Mouse (Mus musculus): ENCODE data around the gene C530008M17Rik.

Gene C530008M17Rik

DNA sequence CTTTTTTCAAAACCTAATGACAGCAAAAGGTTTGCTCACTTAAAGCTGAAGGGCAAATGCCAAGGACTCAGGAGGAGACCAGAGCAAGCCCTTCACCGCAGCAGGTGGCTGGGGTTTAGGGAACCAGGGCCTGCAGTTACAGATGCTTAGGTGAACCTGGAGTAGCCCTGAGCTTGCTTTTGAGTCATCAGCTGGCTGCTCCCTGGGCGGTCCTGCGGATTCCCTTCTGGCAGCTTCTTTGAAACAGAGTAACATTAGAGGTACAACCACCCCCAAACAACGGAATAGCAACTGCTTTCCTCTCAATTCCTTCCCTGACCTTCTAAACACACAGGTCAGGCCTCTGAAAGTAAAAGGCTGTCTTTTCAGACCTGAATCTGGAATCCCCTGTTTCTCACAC is 116.5 kb downstream of the C530008M17Rik start:
- no peak for DNase-seq (ENCODE audit: low spot score in 2 of 2)

DNA sequence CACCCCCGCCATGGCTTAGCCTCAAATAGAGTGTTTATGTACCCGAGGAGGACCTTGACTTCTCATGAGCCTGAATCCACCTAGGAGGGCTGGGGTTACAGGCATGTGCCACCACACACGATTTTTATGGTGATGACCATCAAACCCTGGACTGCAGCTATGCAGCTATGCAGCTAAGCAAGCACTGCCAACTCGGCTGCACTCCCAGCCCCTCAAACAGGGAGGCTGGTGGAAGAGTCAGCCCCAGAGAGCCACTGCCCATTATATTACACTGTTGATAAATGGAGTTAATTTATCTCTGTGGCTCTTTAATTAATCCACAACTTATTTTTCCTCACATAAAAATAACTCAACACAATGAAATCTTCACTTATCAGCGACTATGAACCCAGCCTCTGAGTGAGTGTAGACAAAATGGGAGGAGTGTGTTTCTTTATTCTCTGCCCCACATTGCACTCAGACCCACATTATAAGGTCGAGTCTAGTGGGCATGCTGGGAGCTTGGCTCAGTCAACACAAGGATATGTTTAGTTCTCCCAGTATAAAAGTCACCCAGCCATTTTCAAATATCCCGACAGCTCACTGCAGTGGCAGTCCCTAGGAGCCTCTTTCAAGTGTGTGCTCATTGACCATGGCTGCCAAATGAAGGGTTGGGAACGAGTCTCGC is 117.3 kb downstream of the C530008M17Rik start:
- DNase-seq (ENCODE audit: low spot score in 2 of 2) = no peak

DNA sequence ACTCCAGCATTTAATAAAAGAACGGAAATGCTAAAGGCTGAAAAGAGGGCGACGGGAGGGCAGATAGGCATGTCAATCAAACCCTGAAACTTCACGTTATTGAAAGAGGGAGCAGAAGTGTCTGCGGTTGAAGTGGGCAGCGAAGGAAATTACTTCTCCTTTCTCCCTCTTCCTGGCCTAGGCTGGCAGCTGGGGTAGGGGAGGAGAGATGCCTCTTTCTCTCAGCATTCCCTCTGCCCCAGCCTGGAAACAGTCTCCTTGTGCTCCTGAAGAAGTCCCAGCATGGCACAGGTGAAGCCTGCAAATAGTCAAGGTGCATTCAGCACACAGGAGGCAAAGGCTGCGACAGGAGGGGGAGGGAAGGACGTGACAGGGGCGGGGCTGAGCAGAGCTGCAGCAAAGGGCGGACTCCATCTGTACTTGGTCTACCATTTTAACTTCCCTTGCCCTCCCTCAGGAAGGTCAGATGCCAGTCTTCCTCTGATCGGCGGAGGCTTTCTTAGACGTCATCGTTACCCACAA is 122.8 kb downstream of the C530008M17Rik start:
- DNase-seq (ENCODE audit: low spot score in 2 of 2) = no peak

DNA sequence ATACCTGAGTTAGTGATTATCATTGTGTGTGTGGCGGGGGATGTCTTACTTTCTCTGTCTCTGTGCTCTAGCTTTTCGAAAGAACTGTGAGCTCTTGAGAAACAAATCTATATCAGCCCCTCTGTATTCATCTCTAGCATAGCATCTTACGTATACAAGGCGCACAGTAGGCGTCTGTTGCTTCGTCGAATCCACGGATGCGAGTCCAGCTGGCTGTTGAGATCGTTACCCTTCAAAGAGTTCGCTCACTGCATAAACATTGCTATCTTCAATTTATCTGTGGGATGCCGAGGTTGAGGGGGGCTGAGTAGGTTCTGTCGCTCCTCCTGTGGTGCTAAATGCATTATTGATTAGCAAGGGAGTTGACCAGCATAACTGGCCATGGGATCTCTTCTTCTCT is 125.6 kb downstream of the C530008M17Rik start:
- DNase-seq (ENCODE audit: low spot score in 2 of 2) = no peak

DNA sequence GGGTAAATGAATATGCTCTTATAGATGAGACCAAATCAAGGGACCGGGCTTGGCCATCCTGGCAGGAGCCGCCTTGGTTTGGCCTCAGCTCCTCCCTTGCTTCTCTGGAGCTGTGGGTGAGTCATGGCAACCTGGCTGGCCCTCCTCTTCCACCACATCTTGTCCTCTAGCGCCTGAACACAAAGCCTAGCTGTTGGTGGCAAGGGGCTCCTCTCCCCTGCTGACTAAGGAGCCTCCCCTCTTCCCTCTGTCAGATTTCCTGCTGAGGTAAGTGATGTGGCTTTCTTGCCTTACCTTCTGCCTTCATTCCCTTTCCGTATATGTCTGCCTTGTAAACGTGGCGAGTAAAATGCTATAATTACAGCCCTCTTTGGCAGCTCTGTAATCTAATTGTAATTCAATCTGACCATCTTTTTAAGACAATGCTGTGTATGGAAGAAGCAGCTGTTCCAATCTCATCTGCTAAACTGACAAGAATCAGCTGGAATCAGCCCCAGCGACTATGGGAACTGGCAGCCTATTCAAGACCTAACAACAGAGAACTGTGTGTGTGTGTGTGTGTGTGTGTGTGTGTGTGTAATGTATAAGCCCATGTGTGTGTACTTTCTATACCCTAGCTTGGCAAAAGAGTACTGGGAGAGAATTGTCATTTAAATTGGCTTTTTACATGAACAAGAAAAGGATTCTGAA is 126.2 kb downstream of the C530008M17Rik start:
- no peak for DNase-seq (ENCODE audit: low spot score in 2 of 2)

DNA sequence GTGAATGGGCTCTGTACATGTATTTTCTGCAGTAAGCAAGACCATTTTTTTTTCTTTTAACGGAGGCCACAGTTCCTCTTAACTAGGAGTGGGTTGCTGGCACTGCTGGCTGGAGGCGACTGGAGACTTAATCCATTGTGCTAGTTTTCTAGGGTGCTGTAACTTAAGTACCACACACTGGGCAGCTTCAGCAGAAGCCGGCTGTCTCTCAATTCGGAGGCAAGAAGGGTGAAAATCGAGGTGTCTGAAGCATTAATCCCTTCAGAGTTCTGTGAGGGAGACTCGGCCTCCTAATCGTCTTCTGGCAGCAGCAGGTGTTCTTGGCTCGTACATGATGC is 126.8 kb downstream of the C530008M17Rik start:
- no peak for DNase-seq (ENCODE audit: low spot score in 2 of 2)

DNA sequence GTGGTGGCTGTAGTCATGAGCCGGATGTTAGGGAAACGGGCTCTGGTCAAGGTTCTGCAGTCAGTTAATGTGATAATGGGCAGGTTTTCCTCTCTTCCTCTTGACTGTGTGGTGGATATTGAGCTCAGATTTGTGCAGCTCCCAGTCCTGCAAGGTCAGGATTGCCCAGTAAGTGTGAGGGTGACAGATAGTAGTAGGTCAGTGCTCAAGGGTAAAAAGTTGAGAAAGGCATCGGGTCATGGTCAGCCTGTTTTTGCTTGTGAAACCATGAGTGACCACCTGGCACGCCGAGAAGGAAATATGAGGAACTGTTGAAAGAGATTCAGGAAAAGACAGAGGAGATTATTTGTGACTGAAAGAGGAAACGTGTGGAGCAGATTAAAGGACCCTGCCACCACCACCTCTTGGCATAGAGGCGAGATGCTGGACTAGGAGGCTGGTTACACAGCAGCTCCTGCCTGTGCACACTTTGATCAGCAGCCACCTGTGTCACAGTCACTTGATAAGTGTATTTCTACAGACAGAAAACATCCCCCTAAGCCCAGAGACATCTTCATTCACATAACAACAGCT is 127.9 kb downstream of the C530008M17Rik start:
- DNase-seq (ENCODE audit: low spot score in 2 of 2) = no peak

DNA sequence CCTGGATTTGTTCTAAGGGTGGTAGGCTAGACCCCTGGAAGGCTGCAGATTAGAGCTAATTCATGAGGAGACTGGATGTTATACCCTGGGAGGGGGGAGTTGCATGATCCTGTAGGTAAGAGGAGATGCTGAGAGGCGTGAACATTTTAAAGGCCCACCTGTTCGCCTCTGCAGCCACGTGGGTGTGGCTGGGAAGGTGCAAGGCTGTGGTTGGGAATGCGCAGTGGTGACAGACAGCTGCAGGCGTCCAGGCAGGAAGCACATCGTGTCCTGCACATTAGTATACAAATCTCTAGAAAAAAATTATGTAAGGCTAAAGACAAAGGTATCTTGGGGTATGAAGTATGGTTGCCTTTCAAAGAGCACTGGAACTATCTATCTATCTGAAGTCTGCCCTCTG is 128.7 kb downstream of the C530008M17Rik start:
- no peak for DNase-seq (ENCODE audit: low spot score in 2 of 2)

DNA sequence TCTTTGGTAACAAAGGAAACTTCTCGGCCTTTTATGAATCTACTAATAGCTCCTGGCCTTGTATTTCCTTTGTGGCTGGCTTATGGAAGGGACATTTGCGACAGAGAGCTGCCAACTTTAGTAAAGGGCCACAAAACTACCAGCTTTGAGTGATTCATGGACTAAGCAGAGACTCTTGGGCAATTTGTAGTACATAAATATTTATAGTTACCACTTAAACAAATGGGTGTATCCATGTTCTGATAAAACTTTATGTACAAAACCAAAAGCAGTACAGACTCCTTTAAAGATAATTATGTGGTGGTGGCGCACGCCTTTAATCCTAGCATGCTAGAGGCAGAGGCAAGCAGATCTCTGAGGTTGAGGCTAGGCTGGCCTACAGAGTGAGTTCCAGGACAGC is 133.6 kb downstream of the C530008M17Rik start:
- no peak for DNase-seq (ENCODE audit: low spot score in 2 of 2)

DNA sequence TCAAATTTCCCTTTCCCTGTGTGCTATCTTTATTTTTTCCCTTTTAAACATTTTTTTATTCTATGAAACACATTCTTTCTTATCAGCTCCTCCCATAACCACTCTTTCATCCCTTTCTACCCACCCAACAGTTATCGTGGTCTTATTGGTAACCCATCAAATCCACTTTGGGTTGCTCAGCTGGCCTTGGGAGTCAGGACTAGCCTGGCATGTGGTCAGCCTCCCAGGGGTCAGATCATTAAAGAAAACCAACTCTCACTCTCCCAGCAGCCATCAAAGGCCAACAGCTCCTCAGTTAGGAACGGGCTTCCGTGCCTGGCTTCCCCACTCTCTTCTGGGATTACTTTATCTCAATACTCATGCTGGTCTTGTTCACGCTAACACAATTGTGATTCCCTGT is 135.0 kb downstream of the C530008M17Rik start:
- no peak for DNase-seq (ENCODE audit: low spot score in 2 of 2)

DNA sequence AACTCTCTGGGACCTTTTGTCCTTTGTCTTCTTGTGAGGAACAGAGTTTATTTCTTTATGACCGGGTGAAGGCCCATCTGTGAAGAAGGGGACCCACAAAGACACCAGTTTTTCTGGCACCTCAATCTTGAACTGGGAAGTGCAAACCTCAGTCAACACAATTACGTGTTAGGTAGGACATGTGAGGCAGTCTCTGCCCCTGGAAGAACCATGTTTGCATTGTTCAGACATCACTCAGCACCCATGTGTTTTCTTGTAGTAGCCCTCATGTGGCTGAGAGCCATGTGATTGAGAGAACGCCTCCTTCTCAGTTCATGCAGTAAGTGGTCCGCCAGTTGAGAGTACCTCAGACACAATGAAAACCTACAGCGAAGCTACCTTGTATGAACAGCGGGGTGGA is 136.4 kb downstream of the C530008M17Rik start:
- no peak for DNase-seq (ENCODE audit: low spot score in 2 of 2)

DNA sequence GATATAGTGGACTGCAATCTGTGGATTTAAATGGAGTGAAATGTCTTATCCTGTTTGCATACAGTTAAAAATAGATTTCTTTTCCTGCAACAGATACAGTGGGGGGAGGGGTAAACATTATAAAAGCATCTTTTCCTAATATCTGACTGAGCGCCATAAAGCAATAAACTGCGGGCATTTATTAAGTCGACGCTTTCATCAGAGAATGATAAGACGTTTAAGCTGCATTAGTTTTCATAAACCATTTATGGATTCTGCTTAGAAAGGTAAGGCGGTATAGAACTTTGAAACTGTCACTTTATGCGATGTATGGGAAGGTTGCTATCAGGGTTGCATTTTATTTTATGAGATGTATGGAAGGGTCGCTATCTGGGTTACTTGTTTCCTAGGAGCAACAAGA is 141.7 kb downstream of the C530008M17Rik start:
- no peak for DNase-seq (ENCODE audit: low spot score in 2 of 2)

DNA sequence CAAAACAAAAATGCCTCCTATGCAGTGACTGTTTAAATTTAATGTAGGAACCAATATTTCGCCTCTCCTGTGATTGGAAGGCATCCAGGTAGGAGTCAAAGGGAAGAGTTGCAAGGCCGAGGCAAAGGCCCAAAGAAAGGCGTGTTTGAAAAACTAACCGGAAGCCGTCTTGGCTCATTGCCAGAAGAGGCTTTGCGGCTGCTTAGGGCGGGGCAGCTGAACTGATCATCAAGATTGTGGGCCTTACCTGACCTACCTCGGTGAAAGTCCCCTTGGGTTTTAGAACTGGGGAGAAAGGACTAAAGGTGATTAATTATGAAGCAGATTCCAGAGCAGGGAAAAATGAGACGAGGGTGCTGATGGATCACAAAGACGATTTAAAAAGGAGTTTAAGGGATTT is 143.2 kb downstream of the C530008M17Rik start:
- no peak for DNase-seq (ENCODE audit: low spot score in 2 of 2)

DNA sequence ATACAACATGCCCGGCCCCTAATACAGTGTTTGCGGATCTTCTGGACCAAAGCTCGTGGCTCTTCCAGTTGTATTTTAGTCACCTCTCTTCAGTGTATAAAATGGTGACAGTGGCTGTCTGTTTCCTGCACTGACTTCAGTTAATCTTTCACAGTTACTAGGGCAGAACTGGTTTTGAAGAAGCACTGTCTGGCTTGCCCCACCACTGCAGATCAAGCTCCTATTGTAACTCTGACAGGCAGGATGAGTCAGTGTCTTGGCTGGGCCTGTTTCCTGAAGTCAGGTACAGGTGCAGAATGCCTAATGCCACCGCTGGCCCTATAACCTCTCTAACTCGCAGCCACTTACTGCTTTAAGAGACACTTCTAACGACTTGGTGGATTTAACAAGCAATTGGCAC is 152.7 kb downstream of the C530008M17Rik start:
- no peak for DNase-seq (ENCODE audit: low spot score in 2 of 2)

DNA sequence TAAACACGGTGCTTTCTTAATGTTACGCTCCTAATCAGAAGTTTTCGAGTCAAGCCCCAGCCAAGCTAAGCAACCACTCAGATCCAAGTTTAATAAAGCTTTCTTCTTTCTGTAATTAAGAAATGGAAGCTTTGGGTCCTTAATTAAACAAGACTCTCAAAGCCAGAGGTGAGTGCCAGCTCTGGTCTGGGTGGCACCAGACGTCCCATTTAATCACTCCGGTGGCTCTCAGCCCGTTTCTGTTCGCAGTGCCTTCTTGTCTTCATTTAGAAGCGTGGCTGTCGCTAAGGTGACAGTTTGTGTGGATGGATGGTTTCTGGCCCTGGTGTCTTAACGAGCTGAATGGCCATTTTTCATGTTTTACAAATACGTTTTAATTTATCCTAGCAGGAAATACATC is 158.7 kb downstream of the C530008M17Rik start:
- no peak for DNase-seq (ENCODE audit: low spot score in 2 of 2)

DNA sequence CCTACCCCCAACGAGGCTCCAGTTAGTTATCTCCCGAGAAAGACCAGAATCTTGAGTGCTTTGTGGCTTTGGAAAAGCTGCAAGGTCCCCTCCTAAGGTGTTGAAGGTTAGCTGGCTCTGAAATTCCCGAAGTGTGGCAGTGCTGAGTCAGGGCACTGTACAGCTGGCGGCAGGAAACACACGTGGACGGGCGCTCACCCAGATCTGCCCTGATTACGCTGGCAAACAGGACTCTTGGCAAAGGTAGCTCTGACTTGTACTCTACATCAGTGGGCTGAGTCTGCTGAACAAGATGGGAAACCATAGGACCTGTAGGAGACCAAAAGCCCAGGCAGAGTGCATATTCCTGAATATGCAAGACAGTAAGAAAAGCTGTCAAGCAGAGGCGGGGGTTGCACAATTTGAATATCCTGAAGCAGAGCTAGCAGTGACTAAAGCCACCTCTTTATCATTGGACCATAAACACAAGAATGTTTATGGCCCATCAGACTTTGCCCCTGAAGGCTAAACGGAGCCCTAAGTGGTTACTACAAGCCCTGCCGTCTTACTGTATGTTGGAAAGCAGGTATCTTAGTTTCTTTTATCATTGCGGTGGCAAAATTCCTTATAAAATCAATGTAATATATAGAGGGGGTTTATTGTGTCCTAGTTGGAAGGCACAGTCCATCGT is 159.6 kb downstream of the C530008M17Rik start:
- DNase-seq (ENCODE audit: low spot score in 2 of 2) = peak; percentile 8 to 44

DNA sequence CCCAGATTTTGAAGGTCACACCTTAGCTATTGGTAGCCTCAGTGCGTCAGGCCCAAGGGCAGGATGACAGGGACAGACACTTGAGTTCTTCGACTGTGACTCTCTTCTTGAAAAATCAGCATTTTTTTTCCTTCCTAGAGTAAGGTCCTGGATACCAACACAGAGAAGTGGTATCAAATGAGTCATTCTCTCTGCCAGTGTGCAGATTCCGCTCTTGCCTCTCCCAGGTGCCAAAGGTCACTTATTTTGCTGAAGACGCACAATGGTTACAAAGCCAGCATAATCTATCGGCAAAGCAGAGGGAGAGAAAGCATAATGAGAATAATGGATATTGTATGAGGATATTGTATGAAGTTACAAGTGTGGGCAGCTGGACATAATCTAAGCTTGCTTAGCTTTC is 160.4 kb downstream of the C530008M17Rik start:
- DNase-seq (ENCODE audit: low spot score in 2 of 2) = no peak

DNA sequence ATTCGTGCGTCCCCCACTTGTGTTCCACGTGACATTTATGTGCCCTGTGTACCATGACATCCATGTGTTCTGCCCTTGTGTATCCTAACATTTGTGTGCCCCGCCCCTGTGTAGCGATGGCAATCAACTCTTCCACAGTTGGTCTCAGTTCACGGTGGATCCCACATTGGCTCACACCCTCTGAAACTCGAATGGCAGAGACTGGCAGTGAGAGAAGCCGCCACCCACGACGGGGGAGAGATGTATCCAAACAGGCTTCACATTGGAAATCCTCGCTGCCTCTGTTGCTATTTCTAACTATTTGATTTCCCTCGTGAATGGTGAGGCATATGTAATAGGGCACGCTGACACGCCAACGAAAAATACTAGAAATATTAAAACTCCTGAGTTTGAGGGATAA is 161.4 kb downstream of the C530008M17Rik start:
- no peak for DNase-seq (ENCODE audit: low spot score in 2 of 2)

DNA sequence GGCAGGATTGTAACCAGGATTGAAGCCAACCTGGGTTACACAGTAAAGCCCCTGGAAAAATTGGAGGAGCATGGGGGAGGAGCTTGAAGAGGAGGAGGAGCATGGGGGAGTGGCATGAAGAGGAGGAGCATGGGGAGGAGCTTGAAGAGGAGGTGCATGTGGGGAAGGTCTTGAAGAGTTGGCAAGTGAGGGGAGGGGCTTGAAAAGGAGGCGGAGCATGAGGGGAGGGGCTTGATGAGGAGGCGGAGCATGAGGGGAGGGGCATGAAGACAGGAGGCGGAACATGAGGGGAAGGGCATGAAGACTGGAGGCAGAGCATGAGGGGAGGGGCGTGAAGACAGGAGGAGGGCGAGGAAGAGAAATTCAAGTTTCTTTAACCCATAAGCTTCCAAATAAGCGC is 162.5 kb downstream of the C530008M17Rik start:
- DNase-seq (ENCODE audit: low spot score in 2 of 2) = no peak

DNA sequence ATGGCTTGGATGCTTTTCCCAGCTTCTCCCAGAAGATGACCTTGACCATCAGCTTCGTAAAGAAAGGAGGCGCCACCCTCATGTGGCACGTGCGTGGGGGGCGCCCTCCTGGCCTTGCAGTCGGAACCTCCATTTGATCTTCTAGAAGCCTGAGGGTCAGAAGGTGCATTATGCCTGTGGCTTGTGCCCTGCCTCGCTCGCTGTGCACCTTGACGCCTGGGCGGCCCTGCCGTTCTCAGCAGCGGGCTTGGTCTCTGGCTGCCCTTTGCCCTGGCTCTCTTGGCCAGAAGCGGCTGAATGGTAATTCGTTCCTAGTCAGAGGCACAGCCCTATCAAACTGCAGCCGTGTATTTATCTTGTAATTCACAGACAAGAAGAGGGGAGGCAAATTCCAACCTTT is 165.8 kb downstream of the C530008M17Rik start:
- no peak for DNase-seq (ENCODE audit: low spot score in 2 of 2)

DNA sequence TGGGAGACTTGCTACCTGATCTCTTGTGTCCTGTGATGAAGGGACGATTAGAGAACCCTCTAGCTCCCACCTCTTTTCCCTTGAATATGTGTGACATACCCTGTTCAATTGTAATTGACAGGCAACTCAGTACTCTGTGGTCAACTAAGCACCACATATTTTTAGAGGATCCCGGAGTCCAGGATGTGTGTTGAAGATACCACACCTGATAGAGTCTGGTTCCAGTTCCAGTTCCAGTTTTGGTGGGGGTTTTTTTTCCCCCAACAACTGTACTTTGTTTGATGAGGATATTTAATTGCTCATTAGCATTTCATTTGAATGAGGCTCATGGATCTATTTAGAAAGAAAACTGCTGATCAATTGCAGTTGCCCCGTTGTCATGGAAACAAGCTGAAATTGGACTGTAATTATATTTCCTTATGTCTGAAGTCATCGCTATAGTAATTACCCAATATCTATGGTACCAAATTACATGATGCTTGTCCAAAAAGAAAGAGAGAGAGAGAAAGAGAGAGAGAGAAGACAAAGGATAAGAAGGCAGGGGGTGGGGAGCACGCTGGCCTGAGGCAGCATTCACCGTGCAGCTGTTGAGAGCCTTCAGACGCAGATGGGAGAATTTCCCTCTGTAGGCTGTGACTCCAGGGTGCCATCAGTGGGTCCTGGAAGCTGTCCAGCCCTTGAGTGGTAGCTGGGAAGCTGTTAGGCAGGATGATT is 172.4 kb downstream of the C530008M17Rik start:
- DNase-seq (ENCODE audit: low spot score in 2 of 2) = no peak
